13 mouse cellular contexts compared by ENCODE assay signal in the genomic region with DNA sequence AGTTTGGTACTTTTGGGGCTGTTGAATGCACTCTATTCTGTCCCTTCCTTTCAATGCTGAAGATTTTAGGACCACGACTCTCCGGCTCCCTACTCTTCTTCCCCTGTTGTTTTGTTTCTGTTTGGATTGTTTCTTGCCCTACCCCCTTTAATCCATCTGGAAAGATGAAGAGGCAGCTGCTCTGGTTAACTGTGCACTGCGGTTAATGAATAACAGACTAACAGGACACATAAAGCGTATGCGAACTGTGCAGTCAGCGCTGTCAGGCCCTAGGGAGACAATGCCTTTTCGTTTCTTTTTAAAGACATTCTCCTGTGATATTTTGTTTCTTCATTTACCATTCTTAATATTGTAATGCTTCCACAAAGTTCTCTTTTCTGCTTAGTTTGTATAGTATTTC. TPM values are rescaled to one million over a fixed set of nuclear protein-coding genes. Genes with fewer than 3 reads are reported as not detected.
DNase-seq lines count a peak whose midpoint lies in the region; ATAC-seq and TF ChIP-seq lines count a peak whose summit lies in the region.
"Had no signal": no experiment of that assay in that cellular context is flagged by ENCODE, and none has a peak within 500 bp of the region (broad histone marks: within the 10 kb centered on the region; RNA-seq: fewer than 3 reads in every experiment).

No protein-coding gene starts in this region.

- no peak overlapping the region for H3K27ac ChIP-seq in embryonic facial prominence, embryonic 13.5 days
- no peak overlapping the region for H3K27ac ChIP-seq in kidney, postnatal 0 days
- H3K27ac ChIP-seq in liver, embryonic 15.5 days (replicated peaks), result no peak overlapping the region
- H3K27ac ChIP-seq in forebrain, embryonic 11.5 days (ENCODE audit: low read depth, low read length), result no peak overlapping the region
- H3K27ac ChIP-seq: heart, embryonic 10.5 days; midbrain, embryonic 15.5 days had no signal

- H3K27me3 ChIP-seq in embryonic facial prominence, embryonic 13.5 days, result no peaks in the 10 kb centered on the region
- H3K27me3 ChIP-seq in kidney, postnatal 0 days (ENCODE audit: insufficient read depth, low read length), result no peaks in the 10 kb centered on the region
- no peaks in the 10 kb centered on the region for H3K27me3 ChIP-seq in liver, embryonic 15.5 days
- no peaks in the 10 kb centered on the region for H3K27me3 ChIP-seq in forebrain, embryonic 11.5 days (ENCODE audit: control insufficient read depth, insufficient read depth, low read length)
- H3K27me3 ChIP-seq: midbrain, embryonic 15.5 days had no signal

- 32% methylated on average over 7 of the region's 7 CpGs for WGBS in embryonic facial prominence, embryonic 13.5 days
- 61% methylated on average over 7 of the region's 7 CpGs for WGBS in kidney, postnatal 0 days
- 82% methylated on average over 7 of the region's 7 CpGs for WGBS in liver, embryonic 15.5 days (ENCODE audit: insufficient replicate concordance)
- 63% methylated on average over 7 of the region's 7 CpGs for WGBS in forebrain, embryonic 11.5 days

- no peak for ATAC-seq in embryonic facial prominence, embryonic 13.5 days (ENCODE audit: insufficient number of reproducible peaks, insufficient read depth, low FRiP score, low TSS enrichment, low read depth)
- no peak; the same call in 1 of the 2 replicates for ATAC-seq in kidney, postnatal 0 days (replicated peaks; ENCODE audit: low FRiP score, low read depth)
- no peak for ATAC-seq in liver, embryonic 15.5 days (ENCODE audit: insufficient read depth)
- no peak for ATAC-seq in forebrain, embryonic 11.5 days (replicated peaks; ENCODE audit: low FRiP score)
- ATAC-seq: lung, postnatal 0 days; midbrain, embryonic 15.5 days had no signal

- H3K4me1 ChIP-seq in embryonic facial prominence, embryonic 13.5 days, result peaks cover 11% of the 10 kb centered on the region
- H3K4me1 ChIP-seq in kidney, postnatal 0 days (replicated peaks; ENCODE audit: insufficient read depth, low read length), result no peaks in the 10 kb centered on the region
- 0 out of 2 replicates have a peak, but pooled peaks cover 5% of the 10 kb centered on the region for H3K4me1 ChIP-seq in liver, embryonic 15.5 days (replicated peaks)
- H3K4me1 ChIP-seq in forebrain, embryonic 11.5 days (replicated peaks; ENCODE audit: control insufficient read depth, insufficient read depth, low read length), result no peaks in the 10 kb centered on the region

- TF ChIP-seq CTCF in kidney, postnatal 0 days (IDR thresholded peaks at IDR 0.05; ENCODE audit: low read depth), result no peak

- no peak overlapping the region for H3K4me3 ChIP-seq in embryonic facial prominence, embryonic 13.5 days
- H3K4me3 ChIP-seq in kidney, postnatal 0 days (replicated peaks; ENCODE audit: low read depth, low read length), result no peak overlapping the region
- H3K4me3 ChIP-seq in liver, embryonic 15.5 days (replicated peaks), result no peak overlapping the region; the same call in 1 of the 2 replicates
- H3K4me3 ChIP-seq in forebrain, embryonic 11.5 days (ENCODE audit: low read depth, low read length), result no peak overlapping the region
- H3K4me3 ChIP-seq: heart, embryonic 10.5 days; midbrain, embryonic 15.5 days had no signal

- DNase-seq in embryo, embryonic 11 days, result peak; percentile 42
- DNase-seq in kidney, postnatal 0 days (ENCODE audit: low spot score), result peak; percentile 44
- no peak for DNase-seq in layer of hippocampus, adult 11-12 months (ENCODE audit: low spot score)
- DNase-seq in forebrain, embryonic 11.5 days (ENCODE audit: low spot score), result no peak
- no peak for DNase-seq in c-Kit-positive CD71-positive TER-119-positive erythroid progenitor cells, embryonic 14.5 days (ENCODE audit: low spot score)
- DNase-seq: adrenal gland, postnatal 10 days; cerebellum, adult 11-12 months; heart, postnatal 4 days had no signal

- peak overlapping the region; percentile 31 for H3K4me2 ChIP-seq in embryonic facial prominence, embryonic 13.5 days
- H3K4me2 ChIP-seq in kidney, postnatal 0 days (ENCODE audit: low read length), result 0 out of 2 replicates have a peak overlapping the region, but pooled peaks have one; percentile 8
- H3K4me2 ChIP-seq in liver, embryonic 15.5 days, result 0 out of 2 replicates have a peak overlapping the region, but pooled peaks have one; percentile 18
- no peak overlapping the region for H3K4me2 ChIP-seq in forebrain, embryonic 11.5 days (ENCODE audit: low read depth, low read length, severe bottlenecking)
- H3K4me2 ChIP-seq: midbrain, embryonic 15.5 days had no signal

- peaks cover 9% of the 10 kb centered on the region for H3K36me3 ChIP-seq in embryonic facial prominence, embryonic 13.5 days
- no peaks in the 10 kb centered on the region for H3K36me3 ChIP-seq in kidney, postnatal 0 days (ENCODE audit: insufficient read depth, low read length)
- H3K36me3 ChIP-seq in liver, embryonic 15.5 days (replicated peaks), result peaks cover 8% of the 10 kb centered on the region
- H3K36me3 ChIP-seq in forebrain, embryonic 11.5 days (ENCODE audit: control insufficient read depth, insufficient read depth, low read length), result no peaks in the 10 kb centered on the region
- H3K36me3 ChIP-seq: midbrain, embryonic 15.5 days had no signal

- H3K9ac ChIP-seq in embryonic facial prominence, embryonic 13.5 days, result no peak overlapping the region
- no peak overlapping the region for H3K9ac ChIP-seq in kidney, postnatal 0 days (ENCODE audit: low read depth, low read length)
- H3K9ac ChIP-seq in liver, embryonic 15.5 days, result no peak overlapping the region
- no peak overlapping the region for H3K9ac ChIP-seq in forebrain, embryonic 11.5 days (ENCODE audit: low read length)
- H3K9ac ChIP-seq: midbrain, embryonic 15.5 days had no signal

- no peaks in the 10 kb centered on the region for H3K9me3 ChIP-seq in embryonic facial prominence, embryonic 13.5 days
- no peaks in the 10 kb centered on the region for H3K9me3 ChIP-seq in kidney, postnatal 0 days (replicated peaks; ENCODE audit: low read length)
- H3K9me3 ChIP-seq in liver, embryonic 15.5 days (replicated peaks), result no peaks in the 10 kb centered on the region
- no peaks in the 10 kb centered on the region for H3K9me3 ChIP-seq in forebrain, embryonic 11.5 days (ENCODE audit: control insufficient read depth, low read length)
- H3K9me3 ChIP-seq: heart, embryonic 10.5 days; midbrain, embryonic 15.5 days had no signal

RNA-seq across cellular contexts. Expression of a gene that starts 58.7 kb away (rescaled TPM):
- 48.1 and 54.7 TPM in 2 replicates for polyA plus RNA-seq in embryonic facial prominence, embryonic 13.5 days (2015; fragmentation: Nextera tagmentation; extraction: Ambion mirVana)
- polyA plus RNA-seq in kidney, postnatal 0 days (2015; fragmentation: Nextera tagmentation; extraction: Ambion mirVana), result 29.5 and 33.8 TPM in 2 replicates
- polyA plus RNA-seq in liver, embryonic 15.5 days (2015; fragmentation: Nextera tagmentation; extraction: Ambion mirVana), result 46.1 and 48.3 TPM in 2 replicates
- polyA plus RNA-seq in forebrain, embryonic 11.5 days (2014; fragmentation: Nextera tagmentation; extraction: Ambion mirVana), result 54.1 and 58.8 TPM in 2 replicates

Comparison
In these comparisons a context has a peak if more than half of its experiments do, and no peak if none do; other contexts are left out.
1. DNase-seq: peak in embryo, embryonic 11 days (single experiment) and kidney, postnatal 0 days (single experiment); none in layer of hippocampus, adult 11-12 months (single experiment), forebrain, embryonic 11.5 days (single experiment) and c-Kit-positive CD71-positive TER-119-positive erythroid progenitor cells, embryonic 14.5 days (single experiment).